10 mouse cellular contexts compared by ENCODE assay signal in genomic region chr6:94363951-94364350, GRCm38 (mm10).
DNase-seq lines count a peak whose midpoint lies in the region; ATAC-seq lines count a peak whose summit lies in the region.
"Had no signal": no experiment of that assay in that cellular context is flagged by ENCODE, and none has a peak within 500 bp of the region (broad histone marks: within the 10 kb centered on the region; RNA-seq: fewer than 3 reads in every experiment).

No protein-coding gene starts in this region.

- peak; percentile 3 for DNase-seq in gastrocnemius, adult 18-20 months (ENCODE audit: low spot score)
- DNase-seq in gastrocnemius, postnatal 25 days: no peak
- peak; percentile 5 for DNase-seq in layer of hippocampus, adult 9-11 months
- no peak for DNase-seq in layer of hippocampus, adult 8-10 months (ENCODE audit: low spot score in 2 of 2)
- peak; percentile 24 for DNase-seq in ZHBTc4 (ENCODE audit: low read depth, low spot score)
- peak; percentile 5 to 27 for DNase-seq in kidney, postnatal 4 days
- no peak for DNase-seq in urinary bladder, postnatal 14 days (ENCODE audit: low spot score)
- DNase-seq: forebrain, postnatal 0 days had no signal

- ATAC-seq in activated CD4-positive, CD25-positive, alpha-beta regulatory T cell, adult 4 months: no peak
- ATAC-seq: forebrain, postnatal 0 days; intestine, embryonic 15.5 days had no signal

Comparison
In these comparisons a context has a peak if more than half of its experiments do, and no peak if none do; other contexts are left out.
1. DNase-seq: peak in gastrocnemius, adult 18-20 months (single experiment), layer of hippocampus, adult 9-11 months (single experiment), ZHBTc4 (single experiment) and kidney, postnatal 4 days (2 of 2); none in gastrocnemius, postnatal 25 days (single experiment), layer of hippocampus, adult 8-10 months (0 of 2) and urinary bladder, postnatal 14 days (single experiment).